Mouse (Mus musculus) E14TG2a.4 (cell line): ENCODE measurements around the gene Tmem274.

Source experiments
- CTCF ChIP-seq: conservative IDR thresholded peaks from 2 replicates; pipeline ENCODE4 v1.5.1; 2014; ENCODE audit warnings: low read length
- NANOG ChIP-seq: IDR thresholded peaks from 2 replicates; pipeline ENCODE4 v1.6.1; 2014; ENCODE audit warnings: borderline replicate concordance, low read length, mixed read lengths
- POU5F1 ChIP-seq: IDR thresholded peaks from 2 replicates; pipeline ENCODE4 v1.6.1; 2014; ENCODE audit warnings: low read length, borderline replicate concordance

GRCm38 (mm10) chr4:149453656-149454055 is 23.5 kb upstream of the Tmem274 start:
- peak; percentile 93 for TF ChIP-seq CTCF
- no peak for TF ChIP-seq NANOG
- no peak for TF ChIP-seq POU5F1
